Mouse (Mus musculus): ENCODE data around the gene Rfxap.
A peak's percentile ranks its signal among the peaks of the same experiment; 100 is the strongest.

Gene Rfxap

DNA sequence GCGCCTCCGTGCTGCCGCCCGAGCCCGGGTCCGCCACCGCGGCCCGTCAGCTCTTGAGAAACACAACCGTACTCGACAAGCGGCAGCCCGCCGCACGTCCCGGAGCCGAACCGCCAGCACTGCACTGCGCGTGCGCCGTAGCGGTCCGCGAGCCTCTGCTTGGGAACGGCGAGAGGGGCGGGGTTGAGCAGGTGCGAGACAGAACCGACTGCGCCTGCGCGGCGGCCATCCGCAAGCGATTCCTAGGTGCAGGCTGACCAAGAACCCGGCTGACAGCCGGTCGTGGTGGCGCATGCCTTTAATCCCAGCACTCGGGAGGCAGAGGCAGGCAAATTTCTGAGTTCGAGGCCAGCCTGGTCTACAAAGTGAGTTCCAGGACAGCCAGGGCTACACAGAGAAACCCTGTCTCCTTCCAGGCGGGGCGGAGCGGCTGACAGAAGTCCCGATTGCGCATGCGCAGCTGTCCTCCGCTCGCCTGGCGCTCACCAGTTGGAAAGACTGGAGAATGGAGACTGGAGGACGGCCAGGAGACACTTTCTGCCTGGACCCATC, at the start of gene Rfxap:
Rfxap (minus strand) TSS at position 126 of the 552 bp plus-strand sequence.
- DNase-seq, result peak; percentile 97

DNA sequence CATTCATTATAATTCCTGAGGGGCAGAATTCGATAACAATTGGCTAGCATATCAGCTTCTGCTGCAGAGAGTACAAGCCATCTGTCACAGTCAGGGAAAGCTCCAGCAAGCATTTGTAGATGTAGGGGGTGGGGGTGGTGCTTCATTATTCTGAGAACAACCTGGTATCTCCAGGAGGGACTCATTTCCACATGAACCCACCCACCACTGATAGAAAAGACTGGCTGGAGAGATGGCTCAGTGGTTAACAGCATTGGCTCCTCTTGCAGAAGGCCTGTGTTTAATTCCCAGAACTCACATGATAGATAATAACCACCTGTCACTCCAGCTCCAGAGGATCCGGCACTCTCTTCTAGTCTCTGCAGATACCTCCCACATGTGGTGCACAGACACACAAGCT, 27.8 kb upstream of the Rfxap start:
- DNase-seq, result no peak

DNA sequence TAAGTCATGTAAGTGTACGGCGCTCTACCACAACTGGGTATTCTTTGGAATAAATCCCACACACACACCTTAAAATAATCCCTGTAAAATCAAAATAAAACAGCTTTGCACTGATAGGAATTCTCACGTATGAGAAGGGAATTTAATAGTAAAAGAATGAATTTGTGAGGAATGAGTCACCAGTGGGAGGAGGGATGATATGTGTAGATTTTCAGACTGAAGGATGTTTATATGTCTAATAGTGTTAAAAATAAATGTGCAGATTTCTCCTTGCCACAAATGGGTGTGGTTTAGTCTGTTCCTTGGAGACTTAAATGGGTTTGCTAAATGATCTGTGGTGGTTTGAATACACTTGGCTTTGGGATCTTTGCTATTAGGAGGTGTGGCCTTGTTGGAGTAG, 24.9 kb upstream of the Rfxap start:
- DNase-seq, result no peak

DNA sequence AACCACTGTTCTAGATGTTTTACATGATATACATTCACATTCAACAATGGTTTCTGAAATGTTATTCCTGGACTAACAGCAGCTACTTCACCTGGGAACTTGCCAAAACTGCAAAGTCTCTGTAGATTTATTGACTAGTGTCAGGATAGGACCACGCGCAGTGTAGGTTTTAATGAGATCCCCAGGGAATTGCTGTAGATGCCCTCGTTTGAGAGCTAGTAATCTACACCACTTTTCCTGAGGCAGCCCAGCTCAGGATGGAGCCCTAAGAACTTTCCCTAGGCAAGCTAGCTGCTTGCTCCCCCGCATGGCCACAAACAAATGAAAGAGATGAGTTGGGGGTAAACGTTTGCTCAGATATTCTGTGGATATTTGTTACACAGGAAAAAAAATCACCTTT, 14.9 kb upstream of the Rfxap start:
- no peak for DNase-seq

DNA sequence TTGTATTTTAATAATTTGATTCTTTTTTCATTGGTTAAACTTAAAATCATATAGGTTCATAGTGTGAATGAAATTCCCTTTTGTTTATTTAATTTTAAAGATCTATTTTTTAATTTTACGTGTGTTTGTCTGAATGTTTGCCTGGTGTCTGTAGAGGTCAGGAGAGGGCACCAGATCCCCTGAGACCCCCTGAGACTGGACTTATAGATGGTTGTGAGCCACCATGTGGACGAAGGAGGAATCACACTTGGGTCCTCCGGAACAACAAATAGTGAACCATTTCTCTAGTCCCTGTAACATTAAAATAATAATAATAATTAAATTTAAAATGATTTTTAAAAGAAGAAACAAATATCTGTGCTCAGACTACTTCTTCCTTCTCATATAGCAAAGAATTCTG, 7.7 kb upstream of the Rfxap start:
- DNase-seq, result peak; percentile 49

DNA sequence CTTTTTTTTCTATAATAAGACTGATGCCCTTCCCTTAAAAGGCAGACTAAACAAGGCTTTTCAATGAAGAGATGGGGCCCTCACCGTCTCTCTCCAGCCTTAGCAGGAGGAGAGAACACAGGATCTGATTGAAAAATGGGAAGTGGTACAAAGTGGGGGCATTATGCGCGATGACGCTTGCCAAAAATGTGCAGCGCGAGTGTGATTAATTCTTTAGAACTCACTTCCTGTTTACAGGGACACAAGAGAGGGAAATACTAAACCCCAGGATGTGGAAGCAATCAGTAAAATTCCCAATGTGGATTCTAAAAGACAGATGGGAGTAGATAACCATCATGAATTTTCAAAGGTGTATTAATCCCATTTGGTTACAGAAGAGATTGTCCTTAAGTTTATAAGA, 7.0 kb upstream of the Rfxap start:
- DNase-seq, result peak; percentile 20

DNA sequence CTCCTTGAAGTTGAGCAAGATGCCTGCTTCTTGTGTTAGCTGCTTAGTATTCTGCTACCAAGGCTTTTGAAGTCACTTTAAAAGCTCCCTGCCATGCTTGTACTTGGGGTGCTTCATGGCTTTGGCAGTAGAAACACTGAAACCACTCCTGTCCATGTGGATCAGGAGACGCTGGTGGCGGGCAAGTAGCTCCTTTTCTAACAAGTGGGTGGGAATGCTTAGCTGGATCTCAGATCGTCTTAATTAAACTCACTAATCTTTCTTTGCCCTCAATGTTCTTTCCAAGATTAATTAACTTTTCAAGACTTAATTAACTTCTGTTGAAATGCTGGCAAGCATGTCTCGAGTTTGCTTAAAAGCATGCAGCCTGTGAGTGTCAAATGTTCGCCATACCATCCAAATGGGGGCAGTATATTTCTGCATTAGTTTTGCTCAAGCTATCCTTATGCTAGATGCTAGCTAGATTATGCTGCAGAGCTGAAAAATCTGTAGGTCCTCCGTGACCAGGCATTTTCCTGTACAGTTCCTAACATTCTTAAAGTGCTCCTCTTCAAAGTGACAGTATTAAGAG, 5.9 kb upstream of the Rfxap start:
- peak; percentile 14 for DNase-seq

DNA sequence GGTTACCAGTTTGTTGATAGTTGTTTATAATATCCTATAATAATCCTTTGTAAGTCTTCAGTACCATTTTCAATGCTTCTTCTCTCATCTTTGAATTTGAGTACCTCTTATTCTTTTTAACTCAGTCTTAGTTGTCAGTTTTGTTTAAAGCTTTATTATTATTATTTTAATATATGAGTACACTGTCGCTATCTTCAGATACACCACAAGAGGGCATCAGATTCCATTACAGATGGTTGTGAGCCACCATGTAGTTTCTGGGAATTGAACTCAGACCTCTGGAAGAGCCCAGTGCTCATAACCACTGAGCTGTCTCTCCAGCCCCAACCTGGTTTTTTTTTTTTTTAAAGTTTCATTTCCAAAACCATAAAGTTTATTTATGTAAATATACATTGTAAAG, 4.0 kb upstream of the Rfxap start:
- DNase-seq, result no peak

DNA sequence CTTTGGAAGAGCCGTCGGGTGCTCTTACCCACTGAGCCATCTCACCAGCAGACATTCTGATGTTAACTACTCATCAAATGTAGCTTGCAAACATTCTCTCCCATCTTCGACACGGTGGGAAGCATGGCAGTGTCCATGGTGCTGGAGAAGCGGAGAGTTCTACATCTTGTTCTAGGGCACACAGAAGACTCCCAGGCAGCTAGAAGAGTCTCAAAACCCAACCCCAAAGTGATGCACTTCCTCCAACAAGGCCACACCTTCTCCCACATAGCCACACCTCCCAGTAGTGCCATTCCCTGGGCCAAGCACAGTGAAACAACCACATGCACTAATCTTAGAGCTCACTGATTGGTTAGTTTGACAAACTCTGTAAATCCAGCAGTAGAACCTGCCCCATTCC, 1.5 kb upstream of the Rfxap start:
- no peak for DNase-seq

DNA sequence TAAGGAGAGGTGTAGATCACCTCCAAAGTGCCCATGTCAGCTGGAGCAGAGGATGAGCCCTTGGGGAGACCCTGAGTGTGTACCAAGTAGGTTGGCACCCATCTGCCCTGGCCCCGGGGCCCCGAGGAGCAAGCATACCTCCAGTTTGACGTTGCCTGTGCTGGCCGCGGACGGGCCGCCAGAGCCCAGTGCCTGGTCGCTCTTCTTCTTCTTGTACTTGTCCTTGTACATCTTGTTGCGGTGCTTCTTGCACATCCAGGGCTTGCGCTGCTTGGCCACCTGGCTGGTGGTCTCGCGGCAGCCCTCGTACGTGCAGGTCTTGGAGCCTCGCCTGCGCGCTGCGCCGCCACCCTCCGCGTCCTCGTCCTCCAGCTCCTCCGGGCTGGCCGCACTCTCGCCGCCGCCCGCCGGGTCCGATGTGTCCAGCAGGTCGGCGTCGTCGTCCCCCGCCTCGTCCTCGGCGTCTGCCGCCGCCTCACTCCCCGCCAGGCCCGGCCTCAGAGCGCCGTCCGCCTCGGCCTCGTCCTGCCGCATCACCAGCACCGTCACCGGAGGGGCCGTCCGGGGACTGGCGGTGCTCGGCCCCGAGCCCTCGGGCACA, 430 bp downstream of the Rfxap start:
- DNase-seq, result no peak

DNA sequence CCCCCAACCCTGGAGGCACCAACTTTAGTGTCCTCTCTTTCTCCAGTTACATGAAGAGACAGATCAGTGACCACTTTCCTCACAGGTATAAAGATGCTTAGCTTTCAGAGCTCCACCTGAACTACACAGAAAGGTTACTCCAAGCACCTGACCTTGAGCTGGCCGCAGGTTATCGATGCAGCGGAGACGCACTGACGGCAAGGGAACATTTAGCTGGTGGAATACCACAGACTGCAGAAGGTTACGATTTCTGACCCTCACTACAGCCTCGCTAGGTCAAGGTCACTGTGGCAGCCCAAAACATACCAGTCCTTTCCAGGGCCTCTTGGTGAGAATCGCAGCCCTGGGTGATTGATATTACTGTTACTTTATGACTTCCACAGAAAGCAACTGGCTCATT, 3.9 kb downstream of the Rfxap start:
- DNase-seq, result no peak

DNA sequence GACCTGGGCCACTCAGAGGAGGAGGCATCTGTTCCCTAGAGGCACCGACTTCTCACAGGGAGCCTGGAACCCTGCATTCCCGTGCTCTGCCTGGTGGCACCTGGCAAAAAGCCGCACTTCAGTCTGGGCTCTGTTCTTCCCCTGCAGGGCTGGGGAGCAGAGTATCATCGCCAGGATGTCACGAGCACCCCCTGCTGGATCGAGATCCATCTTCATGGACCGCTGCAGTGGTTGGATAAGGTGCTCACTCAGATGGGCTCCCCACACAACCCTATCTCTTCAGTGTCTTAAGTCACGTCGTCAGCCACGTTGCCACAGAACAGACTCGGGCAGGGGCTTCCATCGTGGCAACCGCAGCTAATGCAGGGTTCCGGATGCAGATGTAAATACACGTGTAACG, 10.4 kb downstream of the Rfxap start:
- peak; percentile 61 for DNase-seq

DNA sequence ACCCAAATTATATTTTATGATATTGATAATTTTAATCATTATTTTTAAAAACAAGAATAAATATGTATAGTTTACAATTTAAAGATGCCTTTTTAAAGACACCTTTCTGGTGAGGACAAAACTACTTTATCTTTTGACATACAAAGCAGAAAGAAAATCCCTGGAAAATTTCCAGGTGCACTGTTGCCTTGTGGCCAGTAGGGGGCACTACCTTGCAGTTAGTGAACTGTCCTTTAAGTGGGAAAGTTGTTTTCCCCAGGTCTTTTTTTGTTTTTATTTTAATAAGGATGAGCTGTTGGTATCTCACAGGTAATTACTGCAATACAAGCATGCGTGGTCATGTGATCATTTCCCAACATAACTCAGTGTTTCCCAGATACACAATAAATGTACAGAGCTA, 11.8 kb downstream of the Rfxap start:
- no peak for DNase-seq

DNA sequence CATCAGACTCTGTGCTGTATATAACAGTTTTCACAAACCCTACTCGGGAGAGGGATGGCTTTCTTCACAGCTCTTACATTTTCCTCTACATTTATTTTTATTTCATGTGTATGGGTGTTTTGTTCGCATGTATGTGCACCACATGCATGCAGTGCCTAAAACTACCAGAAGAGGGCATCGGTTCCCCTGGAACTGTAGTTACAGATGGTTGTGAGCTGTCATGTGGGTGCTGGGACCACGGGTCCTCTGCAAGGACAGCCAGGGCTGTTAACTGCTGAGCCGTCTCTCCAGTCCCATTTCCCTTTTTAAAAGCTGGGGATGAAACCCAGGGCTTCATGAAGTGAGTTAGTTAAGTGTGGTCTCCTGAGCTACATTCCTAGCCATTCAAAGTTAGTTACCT, 12.2 kb downstream of the Rfxap start:
- no peak for DNase-seq

DNA sequence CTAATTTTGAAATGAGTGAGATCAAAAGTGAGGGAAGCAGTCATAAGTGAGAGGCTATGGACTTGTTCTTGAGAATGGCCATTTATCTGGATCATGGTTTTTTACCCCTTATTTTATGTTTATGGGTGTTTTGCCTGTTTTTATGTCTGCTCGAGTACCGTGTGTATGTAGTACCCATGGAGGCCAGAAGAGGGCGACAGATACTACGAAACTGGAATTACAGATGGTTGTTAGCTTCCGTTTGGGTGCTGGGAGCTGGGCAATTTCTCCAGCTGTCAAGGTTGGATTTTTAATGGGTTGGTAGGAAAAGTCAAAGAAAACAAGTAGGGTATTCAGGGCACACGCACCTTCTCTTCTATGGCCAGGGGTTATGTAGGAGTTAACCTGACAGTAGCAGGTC, 13.8 kb downstream of the Rfxap start:
- no peak for DNase-seq

DNA sequence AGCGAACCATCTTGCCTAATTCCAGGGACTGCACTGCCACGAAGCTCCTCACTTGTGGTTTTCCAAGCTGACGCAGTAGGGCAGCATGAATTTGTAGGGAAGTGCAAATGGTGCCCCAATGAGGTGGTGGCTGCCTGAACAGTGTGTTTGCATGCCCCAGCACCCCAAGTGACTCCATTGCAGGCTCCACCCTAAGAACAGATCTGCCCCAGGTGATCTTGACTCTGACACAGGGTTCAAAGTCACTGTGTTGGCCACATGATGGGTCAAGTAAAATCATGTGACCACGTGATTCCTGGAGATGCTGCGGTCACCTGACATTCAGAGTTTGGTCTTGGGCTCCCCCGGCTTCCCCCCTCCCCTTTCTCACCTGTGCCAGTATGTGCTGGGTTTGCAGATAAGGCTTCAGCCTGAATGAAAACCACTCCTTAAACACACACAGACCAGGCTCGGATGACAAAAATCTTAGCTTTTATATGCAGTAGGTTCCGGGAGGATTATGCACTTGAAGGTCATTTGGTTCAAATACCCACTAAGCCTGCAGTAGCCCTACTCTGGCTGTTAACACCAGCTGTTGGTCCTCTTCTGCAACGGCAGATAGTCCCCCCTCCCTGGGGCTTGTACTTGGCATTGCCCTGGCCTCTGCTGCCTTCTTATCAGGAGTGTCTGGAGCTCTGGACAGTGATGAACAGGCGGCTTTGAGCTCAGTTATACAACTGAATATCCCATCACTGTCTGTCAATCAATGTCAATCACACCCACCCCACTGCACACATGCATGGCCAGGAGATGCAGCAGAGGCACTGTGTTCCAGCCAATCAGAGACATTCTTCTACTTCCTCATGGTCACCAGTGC, 15.5 kb downstream of the Rfxap start:
- no peak for DNase-seq

DNA sequence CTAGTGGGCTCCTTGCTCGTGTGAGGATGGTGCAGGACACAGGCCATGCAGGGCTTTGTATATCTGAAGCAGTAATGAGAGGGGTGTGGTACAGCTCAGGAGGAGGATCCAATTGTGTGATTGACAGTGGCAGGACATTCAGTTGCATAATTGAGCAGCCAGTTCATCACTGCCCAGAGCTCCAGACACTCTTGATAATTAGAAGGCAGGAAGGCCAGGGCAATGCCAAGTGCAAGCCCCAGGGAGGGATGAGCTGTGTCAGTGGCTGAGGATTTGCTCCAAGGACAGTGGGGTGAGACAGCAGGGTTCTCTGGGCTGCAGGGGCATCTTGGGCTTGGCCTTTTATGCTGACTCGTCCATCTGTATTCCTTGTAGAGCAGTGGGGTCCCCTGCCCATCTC, 17.0 kb downstream of the Rfxap start:
- DNase-seq, result no peak

DNA sequence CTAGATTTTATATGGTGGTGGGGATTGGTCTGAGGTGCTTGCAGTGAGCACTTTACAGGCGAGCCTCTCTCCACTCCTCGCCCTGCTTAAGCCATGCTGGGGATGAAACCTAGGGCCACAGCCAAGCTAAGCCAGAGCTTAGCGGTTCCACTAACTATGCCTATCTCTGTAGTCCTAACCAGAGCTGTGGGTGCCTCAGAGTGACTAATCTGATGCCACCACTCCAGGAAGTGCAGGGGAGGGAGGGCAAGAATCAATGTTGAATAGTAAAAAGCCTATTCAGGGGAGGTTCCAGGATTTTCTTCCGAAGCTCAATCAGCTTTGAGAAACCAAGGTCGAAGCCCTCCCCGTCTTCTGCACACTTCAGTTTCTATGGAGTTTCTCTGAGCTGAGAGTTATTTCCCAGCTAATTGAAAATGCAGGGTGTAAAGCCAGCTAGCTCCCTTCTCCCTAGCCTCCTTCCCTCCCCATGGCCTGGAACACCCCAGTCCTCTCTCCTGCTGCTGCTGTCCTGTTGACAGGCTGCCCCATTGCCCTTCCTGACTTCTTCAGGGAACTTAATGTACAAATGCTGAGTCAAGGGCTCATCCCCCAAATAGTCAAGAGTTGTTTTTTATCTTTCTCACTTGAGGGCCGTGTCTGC, 31.5 kb downstream of the Rfxap start:
- DNase-seq, result no peak

DNA sequence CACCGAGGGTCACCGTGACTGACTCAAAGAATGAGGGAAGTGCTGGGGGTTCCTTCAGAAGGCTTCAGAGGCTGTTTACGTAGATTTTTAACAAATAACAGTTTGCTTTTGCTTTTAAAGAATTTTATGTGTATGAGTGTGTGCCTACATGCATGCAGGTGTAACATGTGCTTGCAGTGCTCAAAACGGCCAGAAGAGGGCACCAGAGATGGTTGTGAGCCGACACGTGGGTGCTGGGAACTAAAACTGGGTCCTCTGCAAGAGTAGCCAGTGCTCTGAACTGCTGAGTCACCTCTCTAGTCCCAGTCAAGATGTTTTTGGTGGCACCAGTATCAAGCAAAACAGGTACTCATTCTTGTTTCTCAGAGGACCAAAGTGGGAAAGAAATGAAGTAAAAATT, 34.0 kb downstream of the Rfxap start:
- DNase-seq, result no peak

DNA sequence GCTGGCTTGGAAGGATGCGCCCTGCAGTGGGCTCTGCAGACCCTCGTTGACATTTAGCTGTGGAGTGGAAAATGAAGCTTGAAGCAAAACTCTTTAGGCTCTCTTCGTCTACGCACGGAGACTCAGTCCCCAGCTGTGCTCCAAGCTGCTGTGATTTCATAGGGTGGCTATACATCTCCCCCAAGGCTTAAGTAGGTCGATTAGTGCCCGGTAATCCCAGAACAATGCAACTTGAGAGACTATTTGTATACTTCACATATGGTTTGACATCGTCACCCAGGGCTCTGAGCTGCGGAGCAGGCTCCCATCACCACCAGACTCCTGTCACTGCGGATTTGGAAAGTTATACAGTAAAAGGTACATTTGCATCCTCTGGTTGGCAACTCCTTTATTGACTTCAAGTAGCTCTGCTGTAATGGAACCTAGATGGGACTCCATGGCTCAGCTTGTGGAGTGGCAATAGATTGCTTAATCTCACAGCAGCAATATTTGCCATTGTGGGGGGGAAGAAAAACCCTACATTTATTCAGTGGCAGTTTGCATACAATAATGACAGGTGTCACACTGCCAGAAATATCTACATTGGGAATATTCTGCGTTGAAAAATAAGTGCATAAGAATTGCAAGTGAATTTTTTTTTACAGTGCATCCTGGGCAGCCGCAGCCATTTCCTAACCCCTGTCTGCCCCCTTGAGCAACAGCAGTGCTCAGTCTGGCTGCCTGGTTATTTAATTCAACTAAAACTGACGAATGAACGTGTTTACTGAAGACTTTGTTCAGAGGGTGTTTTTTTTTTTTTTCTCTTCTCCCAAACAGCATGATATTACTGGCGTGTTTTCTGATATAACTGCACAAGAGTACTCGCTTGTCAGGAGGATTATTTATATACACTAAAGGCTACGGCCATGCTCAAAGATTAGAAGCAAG, 38.0 kb downstream of the Rfxap start:
- no peak for DNase-seq

DNA sequence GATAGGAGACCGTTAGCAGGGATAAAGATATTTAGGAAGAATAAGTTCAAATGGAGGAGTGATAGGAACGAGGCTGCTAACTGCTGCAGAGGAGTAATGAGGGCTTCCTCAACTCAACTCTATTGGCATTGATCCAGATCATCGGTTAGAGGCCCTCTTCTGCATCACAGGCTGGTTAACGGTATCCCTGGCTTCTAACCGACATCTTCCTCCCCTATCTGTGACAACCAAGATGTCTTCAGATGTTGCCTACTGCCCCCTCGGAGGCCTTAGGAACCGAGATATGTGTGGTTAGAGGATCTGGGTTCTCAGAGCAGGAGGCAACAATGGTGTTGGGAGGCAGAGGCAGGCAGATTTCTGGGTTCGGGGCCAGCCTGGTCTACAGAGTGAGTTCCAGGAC, 39.0 kb downstream of the Rfxap start:
- no peak for DNase-seq

DNA sequence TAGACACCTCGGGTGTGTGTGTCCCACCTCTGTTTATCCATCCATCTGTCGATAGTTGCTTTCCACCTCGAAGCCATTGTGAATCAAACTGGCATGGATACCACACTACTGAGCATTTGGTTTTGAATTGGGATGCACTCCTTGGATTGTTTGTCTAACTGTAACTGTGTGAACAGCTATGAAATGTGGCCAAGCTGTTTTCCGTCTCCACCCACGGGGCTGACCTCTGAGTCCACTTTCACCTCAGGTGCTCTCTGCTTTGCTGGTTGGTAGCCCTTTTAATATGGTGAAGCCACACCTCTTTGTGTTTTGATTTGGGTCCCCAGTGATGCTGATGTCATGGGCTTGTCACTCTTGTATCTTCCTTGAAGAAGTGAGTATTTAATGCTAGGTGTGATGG, 40.8 kb downstream of the Rfxap start:
- no peak for DNase-seq

All from kidney, postnatal 14 days (tissue).